Mouse (Mus musculus) lung, postnatal 14 days (tissue): ENCODE data around the gene Cnn1.
A peak's percentile ranks its signal among the peaks of the same experiment; 100 is the strongest.
"Not testable (repeated sequence)": the region's sequence is repeated elsewhere in the genome, so short reads cannot be mapped to it uniquely, and the experiment has no call there.

ENCODE experiments used
- DNase-seq: peaks from one replicate; pipeline ENCODE4 v3.0.0; 2021

Gene Cnn1

GRCm38 (mm10) chr9:22098993-22099696, at the start of gene Cnn1:
Gene Cnn1, plus strand, starts transcription at chr9:22099216.
- DNase-seq = no peak

GRCm38 (mm10) chr9:22049315-22049714, 49.7 kb upstream of the Cnn1 start:
- DNase-seq = no peak

- DNase-seq = no peak
Measured at GRCm38 (mm10) chr9:22049721-22050270, 49.2 kb upstream of the Cnn1 start.

GRCm38 (mm10) chr9:22050351-22050889, 48.6 kb upstream of the Cnn1 start:
- peak; percentile 32 for DNase-seq

- no peak for DNase-seq
Measured at GRCm38 (mm10) chr9:22051161-22051957, 47.7 kb upstream of the Cnn1 start.

GRCm38 (mm10) chr9:22051958-22052254, 47.1 kb upstream of the Cnn1 start, which contains the start of gene Elavl3:
Gene Elavl3, minus strand, starts transcription at chr9:22052023.
- no peak for DNase-seq

- no peak for DNase-seq
Measured at GRCm38 (mm10) chr9:22053657-22054056, 45.4 kb upstream of the Cnn1 start.

GRCm38 (mm10) chr9:22054411-22055076, 44.5 kb upstream of the Cnn1 start:
- DNase-seq = peak; percentile 71

- no peak for DNase-seq
Measured at GRCm38 (mm10) chr9:22055713-22056112, 43.3 kb upstream of the Cnn1 start.

GRCm38 (mm10) chr9:22056303-22056910, 42.6 kb upstream of the Cnn1 start:
- no peak for DNase-seq

GRCm38 (mm10) chr9:22057031-22057517, 41.9 kb upstream of the Cnn1 start:
- DNase-seq = no peak

GRCm38 (mm10) chr9:22058011-22058424, 41.0 kb upstream of the Cnn1 start:
- no peak for DNase-seq

GRCm38 (mm10) chr9:22061339-22061738, 37.7 kb upstream of the Cnn1 start:
- no peak for DNase-seq

GRCm38 (mm10) chr9:22064341-22064740, 34.7 kb upstream of the Cnn1 start:
- DNase-seq = no peak

GRCm38 (mm10) chr9:22065642-22066041, 33.4 kb upstream of the Cnn1 start:
- DNase-seq = no peak

- DNase-seq = peak; percentile 76
Measured at GRCm38 (mm10) chr9:22066433-22066832, 32.6 kb upstream of the Cnn1 start.

GRCm38 (mm10) chr9:22067195-22067594, 31.8 kb upstream of the Cnn1 start:
- DNase-seq = no peak

- DNase-seq = no peak
Measured at GRCm38 (mm10) chr9:22069881-22070553, 29.0 kb upstream of the Cnn1 start.

- peak; percentile 98 for DNase-seq
Measured at GRCm38 (mm10) chr9:22070791-22071573, 28.0 kb upstream of the Cnn1 start, which contains the start of the genes Gm49318 and Zfp653. Gene Gm49318, minus strand, starts transcription at chr9:22071259. Gene Zfp653, minus strand, starts transcription at chr9:22071376.

- DNase-seq = no peak
Measured at GRCm38 (mm10) chr9:22072276-22072675, 26.7 kb upstream of the Cnn1 start.

- not testable (repeated sequence) for DNase-seq
Measured at GRCm38 (mm10) chr9:22075778-22076177, 23.2 kb upstream of the Cnn1 start.
